Comparison of ENCODE assay signal across 7 mouse cellular contexts in genomic region chr1:43888358-43888757, GRCm38 (mm10). TPM values are rescaled to one million over a fixed set of nuclear protein-coding genes. Genes with fewer than 3 reads are reported as not detected.
A peak's percentile ranks its signal among the peaks of the same experiment; 100 is the strongest.
DNase-seq lines count a peak whose midpoint lies in the region; ATAC-seq lines count a peak whose summit lies in the region.

No protein-coding gene starts in this region.

- peak; percentile 35 for DNase-seq in CD4-positive, CD25-positive, alpha-beta regulatory T cell, adult 2 months (ENCODE audit: low read depth, low spot score)
- DNase-seq in brain, adult 2 months (ENCODE audit: low read depth, low spot score) = peak; percentile 89
- peak; percentile 49 for DNase-seq in cerebellum, adult 8-10 months
- peak; percentile 54 to 65 for DNase-seq in cerebellum, postnatal 36 days
- DNase-seq in thymus, postnatal 25 days = peak; percentile 29

- peak; percentile 93 for ATAC-seq in megakaryocyte, adult 5-6 weeks (ENCODE audit: poor library complexity, severe bottlenecking)
- peak; percentile 61 for ATAC-seq in neutrophil, adult 5-6 weeks (ENCODE audit: extremely low read depth, insufficient number of reproducible peaks, low FRiP score, poor library complexity, severe bottlenecking)

RNA-seq across cellular contexts. Expression of gene Tpp2, which starts 45.1 kb away (rescaled TPM):
- total RNA-seq in megakaryocyte, adult 5-6 weeks (2015) = 69.7 and 80.3 TPM in 2 replicates
- total RNA-seq in megakaryocyte, adult 5-6 weeks (2017) = 77.1 and 84.2 TPM in 2 replicates
- 84.8 and 100 TPM in 2 replicates for total RNA-seq in neutrophil, adult 5-6 weeks (2017)

Comparison
In these comparisons a context has a peak if more than half of its experiments do, and no peak if none do; other contexts are left out.
1. Peak in every context shown above with its lines: DNase-seq and ATAC-seq.
2. DNase-seq: peak in every context shown above with its lines; median percentile 89 in brain, adult 2 months; 60 in cerebellum, postnatal 36 days; 49 in cerebellum, adult 8-10 months; 35 in CD4-positive, CD25-positive, alpha-beta regulatory T cell, adult 2 months; 29 in thymus, postnatal 25 days.